Mouse (Mus musculus) liver, embryonic 16.5 days (tissue): Measurements from ENCODE around the gene Gm43552. TPM values are rescaled to one million over a fixed set of nuclear protein-coding genes. Genes with fewer than 3 reads are reported as not detected.
"Not testable (repeated sequence)": the region's sequence is repeated elsewhere in the genome, so short reads cannot be mapped to it uniquely, and the experiment has no call there.

Source experiments
- ATAC-seq: fragments of 200-750 bp; cut with Nextera tagmentation; 2 replicates; pipeline ENCODE4 v1.8.0; 2017; ENCODE audit warnings: low read depth, mild to moderate bottlenecking, moderate number of reproducible peaks, moderate library complexity
- H3K27ac ChIP-seq: fragments of 300-500 bp; sonication (generic); 2 replicates; pipeline ENCODE4 v1.5.1; 2014; ENCODE audit warnings: mild to moderate bottlenecking, low read length
- H3K27me3 ChIP-seq: fragments of 300-500 bp; sonication (generic); 2 replicates; pipeline ENCODE4 v1.6.1; 2014; ENCODE audit warnings: low read depth, low read length, mixed read lengths; ENCODE audit not compliant: control insufficient read depth, insufficient read depth
- H3K36me3 ChIP-seq: fragments of 300-500 bp; sonication (generic); 2 replicates; pipeline ENCODE4 v1.6.1; 2014; ENCODE audit warnings: mild to moderate bottlenecking; ENCODE audit not compliant: control insufficient read depth, insufficient read depth
- H3K4me1 ChIP-seq: fragments of 300-500 bp; sonication (generic); 2 replicates; pipeline ENCODE4 v1.6.1; 2014; ENCODE audit warnings: low read depth, low read length, mixed read lengths; ENCODE audit not compliant: control insufficient read depth
- H3K4me2 ChIP-seq: fragments of 300-500 bp; sonication (generic); 2 replicates; pipeline ENCODE4 v1.6.1; 2014; ENCODE audit warnings: low read depth, low read length, mixed read lengths
- H3K4me3 ChIP-seq: fragments of 300-500 bp; sonication (generic); 2 replicates; pipeline ENCODE4 v1.5.1; 2014; ENCODE audit warnings: low read depth, mild to moderate bottlenecking, low read length
- H3K9ac ChIP-seq: fragments of 300-500 bp; sonication (generic); 2 replicates; pipeline ENCODE4 v1.6.1; 2014; ENCODE audit warnings: low read depth, low read length
- H3K9me3 ChIP-seq: fragments of 300-500 bp; sonication (generic); replicated peaks from 2 replicates; pipeline ENCODE4 v1.6.1; 2016; ENCODE audit warnings: low read length; ENCODE audit not compliant: control insufficient read depth
- WGBS: fragments of 180-500 bp; shearing (Covaris S2); extraction: QIAGEN DNeasy Blood & Tissue Kit; methylation state at CpG from one replicate; pipeline ENCODE4 v1.1.7; 2014; ENCODE audit not compliant: insufficient replicate concordance; 5-methylcytosine and 5-hydroxymethylcytosine counted together
- polyA plus RNA-seq: library from polyadenylated mRNA; unstranded; fragments of >200 nt; fragmentation: Nextera tagmentation; extraction: Ambion mirVana; gene quantifications from 2 replicates; pipeline ENCODE4 v1.2.1, GENCODE M21; 2015

The Gm43552 gene
- polyA plus RNA-seq, 1 experiment from 2014 or later: not detected

- Histone ChIP-seq H3K4me1 (peaks cover 20% of the 10 kb centered on the region), H3K9ac (no peak overlapping the region), H3K27me3 (no peaks in the 10 kb centered on the region), H3K9me3 (no peaks in the 10 kb centered on the region), H3K4me2 (no peak overlapping the region), H3K27ac (peak overlapping the region; percentile 64; the same call in 1 of the 2 replicates), H3K36me3 (no peaks in the 10 kb centered on the region), H3K4me3 (no peak overlapping the region)
- WGBS: 15% methylated on average over 4 of the region's 4 CpGs
- ATAC-seq: peak; percentile 17; the same call in 1 of the 2 replicates
Observed at GRCm38 (mm10) chr5:65480511-65480910, 12.1 kb downstream of the Gm43552 start.

GRCm38 (mm10) chr5:65479681-65480445, 12.8 kb downstream of the Gm43552 start:
- no peak overlapping the region for H3K4me3 ChIP-seq
- H3K4me1 ChIP-seq: peaks cover 20% of the 10 kb centered on the region
- no peaks in the 10 kb centered on the region for H3K36me3 ChIP-seq
- no peak overlapping the region for H3K9ac ChIP-seq
- no peaks in the 10 kb centered on the region for H3K27me3 ChIP-seq
- peak; percentile 67 for ATAC-seq
- H3K4me2 ChIP-seq: no peak overlapping the region
- WGBS: 64% methylated on average over 9 of the region's 9 CpGs
- peak overlapping the region; percentile 64 for H3K27ac ChIP-seq
- H3K9me3 ChIP-seq: no peaks in the 10 kb centered on the region

GRCm38 (mm10) chr5:65478224-65478623, 14.4 kb downstream of the Gm43552 start:
- WGBS: 71% methylated on average over 4 of the region's 4 CpGs
- Histone ChIP-seq H3K9ac (no peak overlapping the region), H3K27ac (no peak overlapping the region), H3K27me3 (no peaks in the 10 kb centered on the region), H3K4me3 (no peak overlapping the region), H3K9me3 (no peaks in the 10 kb centered on the region), H3K4me1 (peaks cover 15% of the 10 kb centered on the region), H3K4me2 (no peak overlapping the region), H3K36me3 (no peaks in the 10 kb centered on the region)
- ATAC-seq: no peak

- not testable (repeated sequence) for H3K4me3 ChIP-seq, H3K36me3 ChIP-seq, H3K27me3 ChIP-seq, H3K4me2 ChIP-seq, H3K9ac ChIP-seq, H3K9me3 ChIP-seq
- H3K4me1 ChIP-seq: peaks cover 15% of the 10 kb centered on the region
- peak; percentile 68 for ATAC-seq
- WGBS: 41% methylated on average over 4 of the region's 4 CpGs
- peak overlapping the region; percentile 70; the same call in 1 of the 2 replicates for H3K27ac ChIP-seq
Observed at GRCm38 (mm10) chr5:65476739-65477138, 15.9 kb downstream of the Gm43552 start.

GRCm38 (mm10) chr5:65475806-65476205, 16.8 kb downstream of the Gm43552 start:
- no peak for ATAC-seq
- Histone ChIP-seq H3K4me1 (peaks cover 15% of the 10 kb centered on the region), H3K27ac (no peak overlapping the region; the same call in 1 of the 2 replicates)

GRCm38 (mm10) chr5:65469766-65470165, 22.9 kb downstream of the Gm43552 start:
- Histone ChIP-seq H3K36me3 (peaks cover 15% of the 10 kb centered on the region), H3K27me3 (no peaks in the 10 kb centered on the region), H3K4me2 (no peak overlapping the region), H3K9me3 (peaks cover 3% of the 10 kb centered on the region; the same call in 1 of the 2 replicates), H3K27ac (no peak overlapping the region), H3K4me3 (no peak overlapping the region), H3K4me1 (no peaks in the 10 kb centered on the region), H3K9ac (no peak overlapping the region)
- 73% methylated on average over 6 of the region's 6 CpGs for WGBS
- no peak for ATAC-seq

More at GRCm38 (mm10) chr5:65475806-65476205, 16.8 kb downstream of the Gm43552 start:
- no peak overlapping the region for H3K4me2 ChIP-seq
- H3K36me3 ChIP-seq: no peaks in the 10 kb centered on the region
- H3K27me3 ChIP-seq: no peaks in the 10 kb centered on the region
- no peaks in the 10 kb centered on the region for H3K9me3 ChIP-seq
- no peak overlapping the region for H3K4me3 ChIP-seq
- no peak overlapping the region for H3K9ac ChIP-seq
- WGBS: 37% methylated on average over 2 of the region's 2 CpGs

GRCm38 (mm10) chr5:65466911-65467310, 25.7 kb downstream of the Gm43552 start:
- no peak overlapping the region for H3K4me2 ChIP-seq
- peaks cover 19% of the 10 kb centered on the region for H3K36me3 ChIP-seq
- H3K4me1 ChIP-seq: no peaks in the 10 kb centered on the region
- no peak for ATAC-seq
- WGBS: 58% methylated on average over 3 of the region's 3 CpGs
- H3K27me3 ChIP-seq: no peaks in the 10 kb centered on the region
- no peak overlapping the region for H3K4me3 ChIP-seq
- H3K9ac ChIP-seq: no peak overlapping the region
- H3K27ac ChIP-seq: no peak overlapping the region
- peaks cover 3% of the 10 kb centered on the region; the same call in 1 of the 2 replicates for H3K9me3 ChIP-seq

- Histone ChIP-seq H3K27me3 (no peaks in the 10 kb centered on the region), H3K27ac (no peak overlapping the region), H3K9me3 (no peaks in the 10 kb centered on the region), H3K9ac (no peak overlapping the region), H3K4me1 (no peaks in the 10 kb centered on the region), H3K4me3 (no peak overlapping the region), H3K36me3 (peaks cover 4% of the 10 kb centered on the region; the same call in 1 of the 2 replicates), H3K4me2 (no peak overlapping the region)
- 78% methylated on average over 14 of the region's 14 CpGs for WGBS
- no peak for ATAC-seq
Observed at GRCm38 (mm10) chr5:65460361-65460760, 32.3 kb downstream of the Gm43552 start.

- WGBS: 76% methylated on average over 3 of the region's 3 CpGs
- ATAC-seq: no peak
Observed at GRCm38 (mm10) chr5:65459454-65459853, 33.2 kb downstream of the Gm43552 start.

More at GRCm38 (mm10) chr5:65459454-65459853, 33.2 kb downstream of the Gm43552 start:
- no peak overlapping the region for H3K9ac ChIP-seq
- no peak overlapping the region for H3K4me2 ChIP-seq
- H3K36me3 ChIP-seq: peaks cover 4% of the 10 kb centered on the region; the same call in 1 of the 2 replicates
- H3K27ac ChIP-seq: no peak overlapping the region
- no peaks in the 10 kb centered on the region for H3K4me1 ChIP-seq
- no peaks in the 10 kb centered on the region for H3K27me3 ChIP-seq
- no peak overlapping the region for H3K4me3 ChIP-seq
- H3K9me3 ChIP-seq: no peaks in the 10 kb centered on the region
